ENCODE assay signal across 8 mouse cellular contexts in genomic region chr17:29858764-29859163, GRCm38 (mm10).
DNase-seq lines count a peak whose midpoint lies in the region; ATAC-seq and TF ChIP-seq lines count a peak whose summit lies in the region.
"Had no signal": no experiment of that assay in that cellular context is flagged by ENCODE, and none has a peak within 500 bp of the region (broad histone marks: within the 10 kb centered on the region; RNA-seq: fewer than 3 reads in every experiment).

No protein-coding gene starts in this region.

- no peak overlapping the region for H3K4me2 ChIP-seq in kidney, postnatal 0 days (ENCODE audit: low read length)
- H3K4me2 ChIP-seq: embryonic facial prominence, embryonic 15.5 days had no signal

- ATAC-seq in kidney, postnatal 0 days (replicated peaks; ENCODE audit: low FRiP score, low read depth), result no peak
- ATAC-seq in G1E (ENCODE audit: extremely low read depth, insufficient number of reproducible peaks, low FRiP score, poor library complexity, severe bottlenecking), result no peak
- 0 out of 2 replicates have a peak, but pooled peaks have one; percentile 65 for ATAC-seq in monocyte, adult 5-6 weeks (replicated peaks; ENCODE audit: insufficient number of reproducible peaks, low FRiP score, low TSS enrichment, poor library complexity, severe bottlenecking)

- H3K9me3 ChIP-seq in kidney, postnatal 0 days (replicated peaks; ENCODE audit: low read length), result no peaks in the 10 kb centered on the region
- H3K9me3 ChIP-seq in G1E (replicated peaks), result no peaks in the 10 kb centered on the region
- H3K9me3 ChIP-seq: embryonic facial prominence, embryonic 15.5 days had no signal

- H3K9ac ChIP-seq in kidney, postnatal 0 days (ENCODE audit: low read depth, low read length), result no peak overlapping the region
- H3K9ac ChIP-seq: embryonic facial prominence, embryonic 15.5 days had no signal

- no peak overlapping the region for H3K27ac ChIP-seq in kidney, postnatal 0 days
- H3K27ac ChIP-seq: embryonic facial prominence, embryonic 15.5 days had no signal

- H3K36me3 ChIP-seq in kidney, postnatal 0 days (ENCODE audit: insufficient read depth, low read length), result no peaks in the 10 kb centered on the region
- no peaks in the 10 kb centered on the region for H3K36me3 ChIP-seq in G1E (replicated peaks)
- H3K36me3 ChIP-seq: embryonic facial prominence, embryonic 15.5 days had no signal

- DNase-seq in kidney, postnatal 0 days (ENCODE audit: low spot score), result peak; percentile 41
- DNase-seq in kidney, adult 11 months, result no peak
- no peak for DNase-seq in G1E (ENCODE audit: low spot score)
- DNase-seq in c-Kit-positive CD71-positive TER-119-negative erythroid progenitor cells, embryonic 14.5 days (ENCODE audit: low read depth), result peak; percentile 54
- DNase-seq in right cerebral cortex, postnatal 10 days (ENCODE audit: low spot score in 2 of 2), result no peak
- DNase-seq in urinary bladder, adult 18-20 months (ENCODE audit: low spot score in 2 of 2), result no peak

- 84% methylated on average over 3 of the region's 3 CpGs for WGBS in kidney, postnatal 0 days

- no peak overlapping the region for H3K4me3 ChIP-seq in kidney, postnatal 0 days (replicated peaks; ENCODE audit: low read depth, low read length)
- H3K4me3 ChIP-seq in G1E (ENCODE audit: low read depth, low read length), result no peak overlapping the region; the same call in 1 of the 2 replicates
- H3K4me3 ChIP-seq: embryonic facial prominence, embryonic 15.5 days had no signal

- H3K27me3 ChIP-seq in kidney, postnatal 0 days (ENCODE audit: insufficient read depth, low read length), result no peaks in the 10 kb centered on the region
- H3K27me3 ChIP-seq in G1E (ENCODE audit: insufficient read depth, low read length), result no peaks in the 10 kb centered on the region
- H3K27me3 ChIP-seq: embryonic facial prominence, embryonic 15.5 days had no signal

- no peaks in the 10 kb centered on the region for H3K4me1 ChIP-seq in kidney, postnatal 0 days (replicated peaks; ENCODE audit: insufficient read depth, low read length)
- H3K4me1 ChIP-seq in G1E (ENCODE audit: insufficient read depth, low read depth, low read length), result peaks cover 88% of the 10 kb centered on the region
- H3K4me1 ChIP-seq: embryonic facial prominence, embryonic 15.5 days had no signal

- TF ChIP-seq CTCF in kidney, postnatal 0 days (IDR thresholded peaks at IDR 0.05; ENCODE audit: low read depth), result peak; percentile 63
- 0 out of 2 replicates have a peak, but pooled peaks have one; percentile 21 for TF ChIP-seq CTCF in G1E (IDR thresholded peaks at IDR 0.05; ENCODE audit: low read depth, low read length)

Comparison
In these comparisons a context has a peak if more than half of its experiments do, and no peak if none do; other contexts are left out.
1. DNase-seq: peak in kidney, postnatal 0 days (single experiment) and c-Kit-positive CD71-positive TER-119-negative erythroid progenitor cells, embryonic 14.5 days (single experiment); none in kidney, adult 11 months (single experiment), G1E (single experiment), right cerebral cortex, postnatal 10 days (0 of 2) and urinary bladder, adult 18-20 months (0 of 2).